In the genomic region with DNA sequence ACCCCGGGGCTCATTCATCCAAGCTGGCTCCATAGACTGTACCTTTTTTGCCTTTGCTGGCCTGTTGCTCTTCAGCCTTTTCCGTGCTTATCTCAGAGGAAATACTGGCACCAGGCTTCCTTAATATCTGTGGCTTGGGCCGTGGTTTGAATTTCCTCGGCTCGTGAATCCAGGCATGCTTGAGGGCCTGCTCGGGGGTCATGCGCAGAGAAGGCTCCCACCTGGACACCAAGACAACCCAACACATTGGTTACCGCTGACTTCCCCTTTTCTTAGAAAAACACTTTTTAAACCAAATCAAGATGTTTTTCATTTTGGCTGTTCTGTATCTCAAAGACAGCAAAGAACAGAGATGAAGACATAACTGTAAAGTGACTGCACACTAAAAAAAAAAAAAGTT, we compare ENCODE assay signal across 27 mouse cellular contexts. TPM values are rescaled to one million over a fixed set of nuclear protein-coding genes. Genes with fewer than 3 reads are reported as not detected.
"Had no signal": no experiment of that assay in that cellular context is flagged by ENCODE, and none has a peak within 500 bp of the region (broad histone marks: within the 10 kb centered on the region; RNA-seq: fewer than 3 reads in every experiment).

No protein-coding gene starts in this region.

- H3K36me3 ChIP-seq: midbrain, embryonic 10.5 days; midbrain, embryonic 12.5 days; neural tube, embryonic 13.5 days; neural tube, embryonic 15.5 days had no signal

- H3K9me3 ChIP-seq: midbrain, embryonic 10.5 days; midbrain, embryonic 12.5 days; neural tube, embryonic 13.5 days; neural tube, embryonic 15.5 days had no signal

- ATAC-seq: midbrain, embryonic 16.5 days had no signal

- H3K4me3 ChIP-seq: midbrain, embryonic 10.5 days; midbrain, embryonic 12.5 days; myocyte; neural tube, embryonic 13.5 days; neural tube, embryonic 15.5 days had no signal

- DNase-seq: lung, adult 18-20 months; lung, embryonic 14.5 days; lung, postnatal 10 days; midbrain, embryonic 14.5 days; retina, postnatal 1 day; right cerebral cortex, adult 18-20 months; right cerebral cortex, postnatal 25 days; right cerebral cortex, postnatal 4 days; spleen, adult 18-20 months; thymus, adult 2 months; thymus, postnatal 25 days; thymus, postnatal 4 days had no signal

- H3K4me1 ChIP-seq: midbrain, embryonic 10.5 days; midbrain, embryonic 12.5 days; neural tube, embryonic 13.5 days; neural tube, embryonic 15.5 days had no signal

- H3K27ac ChIP-seq: liver, embryonic 14.5 days; macrophage; midbrain, embryonic 10.5 days; midbrain, embryonic 12.5 days; neural tube, embryonic 13.5 days; neural tube, embryonic 15.5 days had no signal

- H3K27me3 ChIP-seq: midbrain, embryonic 12.5 days; neural tube, embryonic 13.5 days; neural tube, embryonic 15.5 days had no signal

RNA-seq across cellular contexts. Expression of gene Akap3, which starts 24.2 kb away (rescaled TPM):
- total RNA-seq: megakaryocyte-erythroid progenitor cell, adult 5-6 weeks had no signal
- polyA plus RNA-seq: liver, embryonic 14.5 days; liver, embryonic 16.5 days; lung, embryonic 16.5 days; neural tube, embryonic 11.5 days; neural tube, embryonic 13.5 days; small intestine, adult 2 months; stomach, embryonic 14.5 days had no signal

RNA-seq across cellular contexts. Expression of gene Dyrk4, which starts 44.5 kb away (rescaled TPM):
- polyA plus RNA-seq: macrophage; midbrain, embryonic 12.5 days; midbrain, embryonic 14.5 days; midbrain, embryonic 16.5 days; stomach, embryonic 16.5 days had no signal
